In genomic region chr8:122576648-122577022, GRCm38 (mm10) we compare ENCODE assay signal across 8 mouse cellular contexts. TPM values are rescaled to one million over a fixed set of nuclear protein-coding genes. Genes with fewer than 3 reads are reported as not detected.
DNase-seq lines count a peak whose midpoint lies in the region; ATAC-seq and TF ChIP-seq lines count a peak whose summit lies in the region.

Aprt (minus strand) TSS chr8:122576909.

- WGBS in forebrain, embryonic 11.5 days = under 1% methylated on average over 39 of the region's 39 CpGs
- under 1% methylated on average over 39 of the region's 39 CpGs for WGBS in heart, embryonic 16.5 days
- WGBS in liver, embryonic 15.5 days (ENCODE audit: insufficient replicate concordance) = under 1% methylated on average over 39 of the region's 39 CpGs
- WGBS in neural tube, embryonic 12.5 days = under 1% methylated on average over 39 of the region's 39 CpGs

- TF ChIP-seq EP300 in CH12.LX (IDR thresholded peaks at IDR 0.05; ENCODE audit: low read length) = no peak

- in situ Hi-C loops in CH12.LX (cut with MboI; ENCODE audit: low pct_ligation_motif_present, low pct_unique_long_range_greater_than_20kb, low sequenced_read_pairs) = no loop called here

- peak; percentile 89 for TF ChIP-seq POLR2A in CH12.LX (IDR thresholded peaks at IDR 0.05; ENCODE audit: low read depth, low read length)

- TF ChIP-seq RAD21 in CH12.LX (IDR thresholded peaks at IDR 0.05; ENCODE audit: low read depth, low read length) = no peak

- H3K9me3 ChIP-seq in CH12.LX (replicated peaks; ENCODE audit: low read length) = no peaks in the 10 kb centered on the region
- H3K9me3 ChIP-seq in forebrain, embryonic 11.5 days (ENCODE audit: control insufficient read depth, low read length) = no peaks in the 10 kb centered on the region
- no peaks in the 10 kb centered on the region for H3K9me3 ChIP-seq in heart, embryonic 16.5 days (replicated peaks; ENCODE audit: control insufficient read depth, low read length)
- H3K9me3 ChIP-seq in liver, embryonic 15.5 days (replicated peaks) = no peaks in the 10 kb centered on the region
- no peaks in the 10 kb centered on the region for H3K9me3 ChIP-seq in neural tube, embryonic 12.5 days

- TF ChIP-seq CTCF in CH12.LX (conservative IDR thresholded peaks at IDR 0.05 in 1 of 2, IDR thresholded peaks at IDR 0.05 in 1 of 2; ENCODE audit: low read depth in 2 of 2, low read length in 2 of 2) = no peak

- H3K4me3 ChIP-seq in CH12.LX (replicated peaks in 1 of 3; ENCODE audit: low read depth in 2 of 3, low read length in 2 of 3, poor library complexity in 1 of 3) = peak within 1 kb of the TSS; percentile 76 to 91 (median 89)
- H3K4me3 ChIP-seq in forebrain, embryonic 11.5 days (ENCODE audit: low read depth, low read length) = peak within 1 kb of the TSS; percentile 44
- peak within 1 kb of the TSS; percentile 72 for H3K4me3 ChIP-seq in heart, embryonic 16.5 days (ENCODE audit: low read length)
- H3K4me3 ChIP-seq in liver, embryonic 15.5 days (replicated peaks) = peak within 1 kb of the TSS; percentile 73
- peak within 1 kb of the TSS; percentile 51 for H3K4me3 ChIP-seq in neural tube, embryonic 12.5 days

- peak; percentile 92 for ATAC-seq in forebrain, embryonic 11.5 days (replicated peaks; ENCODE audit: low FRiP score)
- ATAC-seq in heart, embryonic 16.5 days (replicated peaks; ENCODE audit: extremely low read depth, insufficient read depth, low FRiP score) = peak; percentile 90
- peak; percentile 81 for ATAC-seq in liver, embryonic 15.5 days (ENCODE audit: insufficient read depth)
- peak; percentile 87 for ATAC-seq in neural tube, embryonic 12.5 days (ENCODE audit: low FRiP score, low read depth)

- no peaks in the 10 kb centered on the region for H3K27me3 ChIP-seq in CH12.LX (replicated peaks)
- no peaks in the 10 kb centered on the region for H3K27me3 ChIP-seq in forebrain, embryonic 11.5 days (ENCODE audit: control insufficient read depth, insufficient read depth, low read length)
- H3K27me3 ChIP-seq in heart, embryonic 16.5 days (ENCODE audit: control insufficient read depth, insufficient read depth, low read length) = no peaks in the 10 kb centered on the region
- no peaks in the 10 kb centered on the region; the same call in 1 of the 2 replicates for H3K27me3 ChIP-seq in liver, embryonic 15.5 days
- no peaks in the 10 kb centered on the region for H3K27me3 ChIP-seq in neural tube, embryonic 12.5 days (replicated peaks)

- H3K79me2 ChIP-seq in CH12.LX (replicated peaks; ENCODE audit: control insufficient read depth, extremely low read depth, insufficient read depth, poor library complexity, severe bottlenecking) = peaks cover 17% of the 10 kb centered on the region

- H3K27ac ChIP-seq in CH12.LX (ENCODE audit: insufficient read depth, low read depth) = peak within 1 kb of the TSS; percentile 29
- H3K27ac ChIP-seq in forebrain, embryonic 11.5 days (ENCODE audit: low read depth, low read length) = no peak within 1 kb of the TSS
- peak within 1 kb of the TSS; percentile 54 for H3K27ac ChIP-seq in heart, embryonic 16.5 days (ENCODE audit: low read length)
- peak within 1 kb of the TSS; percentile 80 for H3K27ac ChIP-seq in liver, embryonic 15.5 days (replicated peaks)
- H3K27ac ChIP-seq in neural tube, embryonic 12.5 days = no peak within 1 kb of the TSS

- dilution Hi-C loops in CH12.LX (cut with MboI; ENCODE audit: extremely low pct_ligation_motif_present, extremely low pct_unique_long_range_greater_than_20kb, low sequenced_read_pairs) = no loop called here

- H3K36me3 ChIP-seq in CH12.LX (replicated peaks in 1 of 2; ENCODE audit: control insufficient read depth in 1 of 2, insufficient read depth in 1 of 2, low read length in 1 of 2) = peaks cover 20 to 68% of the 10 kb centered on the region in 2 experiments
- peaks cover 8% of the 10 kb centered on the region; the same call in 1 of the 2 replicates for H3K36me3 ChIP-seq in forebrain, embryonic 11.5 days (ENCODE audit: control insufficient read depth, insufficient read depth, low read length)
- H3K36me3 ChIP-seq in heart, embryonic 16.5 days (ENCODE audit: control insufficient read depth, insufficient read depth) = peaks cover 12% of the 10 kb centered on the region
- peaks cover 28% of the 10 kb centered on the region for H3K36me3 ChIP-seq in liver, embryonic 15.5 days (replicated peaks)
- H3K36me3 ChIP-seq in neural tube, embryonic 12.5 days = peaks cover 17% of the 10 kb centered on the region

- H3K4me2 ChIP-seq in CH12.LX (ENCODE audit: insufficient read depth, low read depth, poor library complexity, severe bottlenecking) = peak within 1 kb of the TSS; percentile 55
- peak within 1 kb of the TSS; percentile 52 for H3K4me2 ChIP-seq in forebrain, embryonic 11.5 days (ENCODE audit: low read depth, low read length, severe bottlenecking)
- H3K4me2 ChIP-seq in heart, embryonic 16.5 days (ENCODE audit: low read depth, low read length) = peak within 1 kb of the TSS; percentile 84
- H3K4me2 ChIP-seq in liver, embryonic 15.5 days = peak within 1 kb of the TSS; percentile 98
- H3K4me2 ChIP-seq in neural tube, embryonic 12.5 days (replicated peaks) = peak within 1 kb of the TSS; percentile 78

- peaks cover 16 to 37% of the 10 kb centered on the region in 2 experiments for H3K4me1 ChIP-seq in CH12.LX (ENCODE audit: control insufficient read depth in 1 of 2, insufficient read depth in 2 of 2)
- peaks cover 24% of the 10 kb centered on the region for H3K4me1 ChIP-seq in forebrain, embryonic 11.5 days (replicated peaks; ENCODE audit: control insufficient read depth, insufficient read depth, low read length)
- H3K4me1 ChIP-seq in heart, embryonic 16.5 days (ENCODE audit: control insufficient read depth, insufficient read depth, low read length) = peaks cover 29% of the 10 kb centered on the region
- peaks cover 57% of the 10 kb centered on the region for H3K4me1 ChIP-seq in liver, embryonic 15.5 days (replicated peaks)
- H3K4me1 ChIP-seq in neural tube, embryonic 12.5 days = peaks cover 32% of the 10 kb centered on the region

- peak within 1 kb of the TSS; percentile 70 for H3K9ac ChIP-seq in CH12.LX (ENCODE audit: insufficient read depth, low read depth)
- H3K9ac ChIP-seq in forebrain, embryonic 11.5 days (ENCODE audit: low read length) = peak within 1 kb of the TSS; percentile 61
- peak within 1 kb of the TSS; percentile 82 for H3K9ac ChIP-seq in heart, embryonic 16.5 days (ENCODE audit: low read length)
- peak within 1 kb of the TSS; percentile 75 for H3K9ac ChIP-seq in liver, embryonic 15.5 days
- H3K9ac ChIP-seq in neural tube, embryonic 12.5 days = peak within 1 kb of the TSS; percentile 74

- DNase-seq in CH12.LX (ENCODE audit: extremely low read depth) = peak; percentile 97
- peak; percentile 95 for DNase-seq in c-Kit-positive CD71-positive TER-119-negative erythroid progenitor cells, embryonic 14.5 days (ENCODE audit: low read depth)
- peak; percentile 97 for DNase-seq in forebrain, embryonic 11.5 days (ENCODE audit: low spot score)
- DNase-seq in kidney, postnatal 36 days = peak; percentile 97 to 98
- peak; percentile 87 for DNase-seq in telencephalon, adult 2 months (ENCODE audit: low read depth, low spot score)

TF ChIP-seq in CH12.LX, 34 proteins besides CTCF, POLR2A, EP300 and RAD21 (continues in another document):
- TF ChIP-seq IRF4 (IDR thresholded peaks at IDR 0.05; ENCODE audit: low read depth, low read length) (peak; percentile 23; the same call in 1 of the 2 replicates), JUND (conservative IDR thresholded peaks at IDR 0.05; ENCODE audit: low read depth, low read length) (no peak), JUN (IDR thresholded peaks at IDR 0.05; ENCODE audit: insufficient read depth, low read depth, low read length) (no peak), MAZ (IDR thresholded peaks at IDR 0.05; ENCODE audit: low read depth, low read length) (0 out of 2 replicates have a peak, but pooled peaks have one; percentile 44), CHD1 (IDR thresholded peaks at IDR 0.05; ENCODE audit: low read depth, low read length) (no peak), MEF2A (IDR thresholded peaks at IDR 0.05; ENCODE audit: borderline replicate concordance, low read depth, low read length) (peak; percentile 52; the same call in 1 of the 2 replicates), ZMIZ1 (IDR thresholded peaks at IDR 0.05; ENCODE audit: low read depth, low read length) (peak; percentile 85), HCFC1 (IDR thresholded peaks at IDR 0.05; ENCODE audit: low read depth, low read length) (peak; percentile 55), TBP (conservative IDR thresholded peaks at IDR 0.05; ENCODE audit: low read depth, low read length) (0 out of 2 replicates have a peak, but pooled peaks have one; percentile 43), SMC3 (IDR thresholded peaks at IDR 0.05; ENCODE audit: low read depth, low read length) (0 out of 2 replicates have a peak, but pooled peaks have one; percentile 1), ZKSCAN1 (IDR thresholded peaks at IDR 0.05; ENCODE audit: borderline replicate concordance, low read depth, low read length) (no peak), KAT2A (IDR thresholded peaks at IDR 0.05; ENCODE audit: insufficient replicate concordance, low read length) (no peak), UBTF (IDR thresholded peaks at IDR 0.05; ENCODE audit: low read depth, low read length) (no peak), MAX (IDR thresholded peaks at IDR 0.05; ENCODE audit: low read length) (peak; percentile 87; the same call in 1 of the 2 replicates), SIN3A (IDR thresholded peaks at IDR 0.05; ENCODE audit: low read length) (peak; percentile 60), POLR2AphosphoS2 (IDR thresholded peaks at IDR 0.05; ENCODE audit: low read depth, low read length) (peak; percentile 88; the same call in 1 of the 2 replicates), ETS1 (conservative IDR thresholded peaks at IDR 0.05; ENCODE audit: low read depth, low read length) (0 out of 2 replicates have a peak, but pooled peaks have one; percentile 16), MXI1 (IDR thresholded peaks at IDR 0.05; ENCODE audit: low read depth, low read length) (peak; percentile 93), MYC (IDR thresholded peaks at IDR 0.05; ENCODE audit: low read depth, low read length) (peak; percentile 92), MAFK (IDR thresholded peaks at IDR 0.05; ENCODE audit: insufficient replicate concordance, low read length) (no peak), RCOR1 (conservative IDR thresholded peaks at IDR 0.05; ENCODE audit: low read depth, low read length) (no peak), CHD2 (IDR thresholded peaks at IDR 0.05; ENCODE audit: low read length) (no peak)

RNA-seq across cellular contexts. Expression of gene Aprt, which starts in this region (rescaled TPM):
- total RNA-seq in CH12.LX (2012; rRNA removed) = 524 and 653 TPM in 2 replicates
- 453 and 516 TPM in 2 replicates for total RNA-seq in CH12.LX (2014; rRNA removed)
- 543 and 561 TPM in 2 replicates for polyA plus RNA-seq in CH12.LX (2012; ENCODE audit: insufficient read length, low read depth)
- polyA plus RNA-seq in forebrain, embryonic 11.5 days (2014; fragmentation: Nextera tagmentation; extraction: Ambion mirVana) = 235 and 251 TPM in 2 replicates
- 159 and 204 TPM in 2 replicates for polyA plus RNA-seq in heart, embryonic 16.5 days (2015; fragmentation: Nextera tagmentation; extraction: Ambion mirVana)
- 187 and 214 TPM in 2 replicates for polyA plus RNA-seq in liver, embryonic 15.5 days (2015; fragmentation: Nextera tagmentation; extraction: Ambion mirVana)
- polyA plus RNA-seq in neural tube, embryonic 12.5 days (2016; fragmentation: Nextera tagmentation; extraction: Ambion mirVana) = 182 and 194 TPM in 2 replicates

Comparison
In these comparisons a context has a peak if more than half of its experiments do, and no peak if none do; other contexts are left out.
1. H3K27ac ChIP-seq: peak in CH12.LX (single experiment), heart, embryonic 16.5 days (single experiment) and liver, embryonic 15.5 days (single experiment); none in forebrain, embryonic 11.5 days (single experiment) and neural tube, embryonic 12.5 days (single experiment).
2. Peak in every context shown above with its lines, with median percentiles within 50 percentile points of each other: DNase-seq, H3K4me2 ChIP-seq, H3K4me3 ChIP-seq, H3K9ac ChIP-seq and ATAC-seq.